Mouse (Mus musculus) stomach, postnatal 0 days (tissue): ENCODE results near the gene Unc93b1.

ENCODE experiments used
- CTCF ChIP-seq: IDR thresholded peaks from 2 replicates; pipeline ENCODE4 v1.5.1; 2016; ENCODE audit warnings: antibody characterized with exemption, low read depth, mild to moderate bottlenecking, moderate library complexity
- EP300 ChIP-seq: optimal IDR thresholded peaks from 2 replicates; pipeline ENCODE3; 2016; ENCODE audit warnings: antibody characterized with exemption

- no peak for TF ChIP-seq CTCF
- no peak for TF ChIP-seq EP300
Observed at GRCm38 (mm10) chr19:3958470-3958869, 23.5 kb downstream of the Unc93b1 start, which contains the start of gene Aldh3b3.
